Mouse (Mus musculus) kidney, postnatal 25 days (tissue): ENCODE results near the gene Kcns3.
"Not testable (repeated sequence)": the region's sequence is repeated elsewhere in the genome, so short reads cannot be mapped to it uniquely, and the experiment has no call there.

Source experiments
- DNase-seq, 2 experiments: peaks; one replicate each; pipeline ENCODE4 v3.0.0; 2021; ENCODE audit warnings: mixed read lengths in 2 of 2

The Kcns3 gene

GRCm38 (mm10) chr12:11071079-11071478 lies 79.8 kb downstream of the Kcns3 start:
- no peak for DNase-seq

GRCm38 (mm10) chr12:11066865-11067264 lies 84.0 kb downstream of the Kcns3 start:
- no peak for DNase-seq

- not testable (repeated sequence) for DNase-seq
Observed at GRCm38 (mm10) chr12:11052676-11053075, 98.2 kb downstream of the Kcns3 start.

GRCm38 (mm10) chr12:11041821-11042220 lies 109.0 kb downstream of the Kcns3 start:
- no peak for DNase-seq
